Mouse (Mus musculus): ENCODE measurements around the gene Kmt2a. TPM values are rescaled to one million over a fixed set of nuclear protein-coding genes. Genes with fewer than 3 reads are reported as not detected.

Kmt2a gene
- polyA plus RNA-seq, 1 experiment from 2014 or later = 10.5 TPM

Other genes with a start within 250 kb of the Kmt2a start
- gene Treh, start 208.1 kb downstream of the Kmt2a start, polyA plus RNA-seq (2016; fragmentation: Nextera tagmentation; extraction: Ambion mirVana) = not detected in 2 replicates
- 29.1 and 34.7 TPM in 2 replicates for gene Phldb1, start 146.1 kb downstream of the Kmt2a start, polyA plus RNA-seq (2016; fragmentation: Nextera tagmentation; extraction: Ambion mirVana)
- 159 and 167 TPM in 2 replicates for gene Arcn1, start 113.5 kb downstream of the Kmt2a start, polyA plus RNA-seq (2016; fragmentation: Nextera tagmentation; extraction: Ambion mirVana)
- 77.2 and 84.8 TPM in 2 replicates for gene Ift46, start 113.4 kb downstream of the Kmt2a start, polyA plus RNA-seq (2016; fragmentation: Nextera tagmentation; extraction: Ambion mirVana)
- 1.7 and 1.8 TPM in 2 replicates for gene Tmem25, start 82.0 kb downstream of the Kmt2a start, polyA plus RNA-seq (2016; fragmentation: Nextera tagmentation; extraction: Ambion mirVana)
- 0.50 TPM in 1 of 2 replicates, not detected in the other for gene Ttc36, start 78.2 kb downstream of the Kmt2a start, polyA plus RNA-seq (2016; fragmentation: Nextera tagmentation; extraction: Ambion mirVana)
- gene Atp5l, start 39.4 kb upstream of the Kmt2a start, polyA plus RNA-seq (2016; fragmentation: Nextera tagmentation; extraction: Ambion mirVana) = 722 and 893 TPM in 2 replicates
- gene Ube4a, start 84.3 kb upstream of the Kmt2a start, polyA plus RNA-seq (2016; fragmentation: Nextera tagmentation; extraction: Ambion mirVana) = 17.8 and 20.9 TPM in 2 replicates
- not detected in 2 replicates for gene Cd3g, start 99.1 kb upstream of the Kmt2a start, polyA plus RNA-seq (2016; fragmentation: Nextera tagmentation; extraction: Ambion mirVana)
- not detected in 2 replicates for gene Cd3d, start 100.5 kb upstream of the Kmt2a start, polyA plus RNA-seq (2016; fragmentation: Nextera tagmentation; extraction: Ambion mirVana)
- gene Cd3e, start 128.3 kb upstream of the Kmt2a start, polyA plus RNA-seq (2016; fragmentation: Nextera tagmentation; extraction: Ambion mirVana) = not detected in 2 replicates
- gene Mpzl2, start 158.5 kb upstream of the Kmt2a start, polyA plus RNA-seq (2016; fragmentation: Nextera tagmentation; extraction: Ambion mirVana) = 1.1 and 5.5 TPM in 2 replicates
- 2.9 and 3.2 TPM in 2 replicates for gene Mpzl3, start 173.9 kb upstream of the Kmt2a start, polyA plus RNA-seq (2016; fragmentation: Nextera tagmentation; extraction: Ambion mirVana)
- 0.54 and 2.2 TPM in 2 replicates for gene Jaml, start 197.9 kb upstream of the Kmt2a start, polyA plus RNA-seq (2016; fragmentation: Nextera tagmentation; extraction: Ambion mirVana)
- gene Scn2b, start 236.5 kb upstream of the Kmt2a start, polyA plus RNA-seq (2016; fragmentation: Nextera tagmentation; extraction: Ambion mirVana) = 2.3 and 5.3 TPM in 2 replicates